Mouse (Mus musculus): Measurements from ENCODE around the gene Btf3. TPM values are rescaled to one million over a fixed set of nuclear protein-coding genes. Genes with fewer than 3 reads are reported as not detected.

The Btf3 gene
- total and polyA plus RNA-seq, 3 experiments: 227 to 1,291 (median 1,152) TPM

GRCm38 (mm10) chr13:98316480-98317245, at the start of gene Btf3 (continued):
- TF ChIP-seq ETS1 (IDR thresholded peaks at IDR 0.05; ENCODE audit: low read depth, low read length): no peak
- TF ChIP-seq SMC3 (IDR thresholded peaks at IDR 0.05; ENCODE audit: low read depth, low read length): no peak
- TF ChIP-seq KAT2A (conservative IDR thresholded peaks at IDR 0.05; ENCODE audit: low read depth, low read length): no peak; the same call in 1 of the 2 replicates
- TF ChIP-seq GABPA (IDR thresholded peaks at IDR 0.05; ENCODE audit: low read depth, low read length): no peak

- Histone ChIP-seq H3K4me1 (ENCODE audit: control insufficient read depth in 1 of 2, insufficient read depth in 2 of 2, low read length in 2 of 2) (no peaks in the 10 kb centered on the region), H3K27me3 (ENCODE audit: control insufficient read depth in 1 of 2, insufficient read depth in 2 of 2, low read length in 2 of 2) (no peaks in the 10 kb centered on the region; a peak in 1 of 4 replicates), H3K4me3 (ENCODE audit: control insufficient read depth in 1 of 2, insufficient read depth in 1 of 2, low read depth in 2 of 2, low read length in 2 of 2) (no peak overlapping the region), H3K9me3 (replicated peaks; ENCODE audit: insufficient read depth, low read length) (no peaks in the 10 kb centered on the region), H3K79me2 (ENCODE audit: control insufficient read depth, insufficient read depth, low read length, poor library complexity) (no peaks in the 10 kb centered on the region), H3K9ac (ENCODE audit: control insufficient read depth, low read depth, low read length, poor library complexity, severe bottlenecking) (no peak overlapping the region), H3K27ac (ENCODE audit: control insufficient read depth, low read depth, low read length) (no peak overlapping the region), H3K36me3 (ENCODE audit: control insufficient read depth in 1 of 2, insufficient read depth in 2 of 2, low read length in 2 of 2) (no peaks in the 10 kb centered on the region)
- no peak for DNase-seq (ENCODE audit: low read depth, low spot score)
- TF ChIP-seq ZMIZ1 (IDR thresholded peaks at IDR 0.05; ENCODE audit: low read depth, low read length) (no peak), ELF1 (IDR thresholded peaks at IDR 0.05; ENCODE audit: low read depth, low read length) (no peak), MXI1 (IDR thresholded peaks at IDR 0.05; ENCODE audit: low read depth, low read length) (no peak), ZC3H11A (IDR thresholded peaks at IDR 0.05; ENCODE audit: low read depth, low read length) (no peak), RAD21 (IDR thresholded peaks at IDR 0.05; ENCODE audit: low read depth, low read length) (no peak), ZKSCAN1 (IDR thresholded peaks at IDR 0.05; ENCODE audit: low read depth, low read length) (no peak), E2F4 (IDR thresholded peaks at IDR 0.05; ENCODE audit: borderline replicate concordance, low read depth, low read length) (no peak), ZNF384 (IDR thresholded peaks at IDR 0.05; ENCODE audit: low read depth, low read length) (no peak)
These were observed 49.1 kb upstream of the Btf3 start for GRCm38 (mm10) chr13:98365766-98366421.

DNA sequence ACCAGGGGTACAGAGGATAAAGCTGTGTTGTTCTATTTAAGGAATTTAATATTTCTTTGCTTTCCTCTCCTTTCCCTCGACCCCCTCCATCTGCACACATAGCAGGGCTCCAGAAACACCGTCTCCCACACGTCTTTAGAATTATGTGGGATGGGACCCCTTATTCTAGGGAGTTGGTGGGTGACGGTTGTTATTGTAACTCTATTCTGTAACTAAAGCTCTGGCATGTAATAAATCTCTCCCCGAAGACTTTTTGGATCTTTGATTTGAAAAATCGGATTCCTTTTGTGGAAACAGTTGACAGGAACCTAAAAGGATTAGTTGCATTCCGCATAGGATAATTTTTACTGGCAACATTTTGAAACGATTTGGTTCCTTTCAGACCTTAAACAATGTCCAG, 48.3 kb upstream of the Btf3 start:
- Histone ChIP-seq H3K27ac (ENCODE audit: control insufficient read depth, low read depth, low read length) (no peak overlapping the region), H3K4me3 (ENCODE audit: control insufficient read depth in 1 of 2, insufficient read depth in 1 of 2, low read depth in 2 of 2, low read length in 2 of 2) (no peak overlapping the region), H3K4me1 (ENCODE audit: control insufficient read depth in 1 of 2, insufficient read depth in 2 of 2, low read length in 2 of 2) (no peaks in the 10 kb centered on the region), H3K27me3 (ENCODE audit: control insufficient read depth in 1 of 2, insufficient read depth in 2 of 2, low read length in 2 of 2) (no peaks in the 10 kb centered on the region; a peak in 1 of 4 replicates), H3K36me3 (ENCODE audit: control insufficient read depth in 1 of 2, insufficient read depth in 2 of 2, low read length in 2 of 2) (no peaks in the 10 kb centered on the region), H3K79me2 (ENCODE audit: control insufficient read depth, insufficient read depth, low read length, poor library complexity) (no peaks in the 10 kb centered on the region), H3K9ac (ENCODE audit: control insufficient read depth, low read depth, low read length, poor library complexity, severe bottlenecking) (no peak overlapping the region), H3K9me3 (replicated peaks; ENCODE audit: insufficient read depth, low read length) (no peaks in the 10 kb centered on the region)
- no peak for TF ChIP-seq NRF1 (IDR thresholded peaks at IDR 0.05; ENCODE audit: insufficient read depth, low read depth, low read length, poor library complexity, severe bottlenecking)
- no peak for DNase-seq (ENCODE audit: low read depth, low spot score)

Measured in MEL (cell line).